Mouse (Mus musculus): Measurements from ENCODE around the gene Sin3b. TPM values are rescaled to one million over a fixed set of nuclear protein-coding genes. Genes with fewer than 3 reads are reported as not detected.

The Sin3b gene
- 219 and 256 TPM in 2 replicates for polyA plus RNA-seq (2012; rRNA removed)

DNA sequence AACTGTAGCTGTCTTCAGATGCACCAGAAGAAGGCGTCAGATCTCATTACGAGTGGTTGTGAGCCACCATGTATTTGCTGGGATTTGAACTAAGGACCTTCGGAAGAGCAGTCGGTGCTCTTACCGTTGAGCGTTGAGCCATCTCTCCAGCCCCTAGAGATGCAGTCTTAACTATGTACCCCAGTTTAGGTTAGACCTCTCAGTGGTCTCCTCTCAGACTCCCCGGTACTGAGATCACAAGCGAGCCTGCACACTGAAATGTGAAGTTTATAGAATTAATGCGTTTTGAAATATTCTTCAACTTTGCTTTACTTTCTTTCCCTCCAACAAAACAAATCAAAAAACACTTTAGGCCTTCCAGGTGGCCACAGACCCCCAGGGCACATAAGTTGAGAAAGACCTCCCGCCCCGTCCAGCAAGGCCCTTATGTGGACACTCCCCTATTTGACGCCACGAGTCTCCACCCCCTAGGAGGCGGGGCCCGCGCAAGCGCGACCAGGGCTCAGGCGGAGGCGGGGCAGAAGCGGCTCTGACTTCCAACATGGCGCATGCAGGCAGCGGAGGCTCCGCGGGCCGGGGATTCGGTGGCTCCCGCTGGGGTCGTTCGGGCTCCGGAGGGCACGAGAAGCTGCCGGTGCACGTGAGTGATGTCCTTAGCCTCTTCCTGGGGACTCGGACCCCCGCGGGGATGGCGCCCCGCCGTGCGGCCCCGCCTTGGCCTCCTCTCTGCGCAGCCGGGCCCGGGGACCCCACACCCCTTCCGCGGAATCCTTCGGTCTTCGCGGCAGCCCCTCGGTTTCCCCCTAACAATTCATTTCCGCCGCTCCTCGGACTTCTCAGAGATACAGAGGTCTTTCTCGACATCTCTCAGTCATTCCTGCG, at the start of gene Sin3b:
TSS of gene Sin3b (plus strand) at position 517 of the 882 bp plus-strand sequence.

DNA sequence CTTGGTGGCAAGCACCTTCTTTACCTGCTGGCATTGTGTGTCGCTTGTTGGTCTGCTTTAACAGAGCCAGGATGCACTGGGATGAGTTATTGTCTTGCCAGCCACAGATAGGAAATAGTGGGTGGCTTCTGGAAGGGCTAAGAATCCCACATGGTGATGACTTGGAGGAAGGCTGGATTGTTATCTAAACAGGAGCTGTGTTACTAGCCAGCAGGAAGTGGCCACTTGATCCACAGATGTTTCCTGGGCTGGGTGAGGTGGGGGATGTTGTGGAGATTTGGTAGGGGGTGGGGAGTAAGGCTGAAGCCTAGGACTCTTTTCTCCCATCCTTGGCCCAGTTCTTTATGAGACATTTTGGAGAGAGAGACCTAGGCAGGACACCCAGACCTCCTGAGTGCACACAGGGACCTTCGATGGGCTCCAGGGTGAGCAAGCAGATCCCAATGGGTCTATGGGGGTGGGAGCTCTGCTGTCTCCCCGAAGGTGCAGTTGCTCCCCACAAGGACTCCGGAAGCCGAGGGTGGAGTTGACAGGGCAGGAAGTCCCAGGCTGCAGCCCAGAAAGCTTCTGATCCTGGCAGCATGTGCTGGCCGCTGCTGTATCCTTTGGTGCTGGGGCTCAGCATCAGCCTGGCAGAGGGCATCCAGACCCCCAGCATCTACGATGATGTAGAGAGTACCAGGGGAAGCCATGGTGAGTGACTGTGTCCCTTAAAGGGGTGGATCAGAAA, 38.4 kb downstream of the Sin3b start, which contains the start of gene F2rl3:
TSS of gene F2rl3 (plus strand) at position 559 of the 730 bp plus-strand sequence.

Other genes with a start within 250 kb of the Sin3b start
- gene Cherp, start 248.1 kb upstream of the Sin3b start, polyA plus RNA-seq (2012; rRNA removed): 59.9 and 80.5 TPM in 2 replicates
- gene Slc35e1, start 230.7 kb upstream of the Sin3b start, polyA plus RNA-seq (2012; rRNA removed): 88.6 and 92.3 TPM in 2 replicates
- 31.9 and 33.3 TPM in 2 replicates for gene Med26, start 175.0 kb upstream of the Sin3b start, polyA plus RNA-seq (2012; rRNA removed)
- 39.8 and 43.6 TPM in 2 replicates for gene Smim7, start 152.2 kb upstream of the Sin3b start, polyA plus RNA-seq (2012; rRNA removed)
- gene Tmem38a, start 151.2 kb upstream of the Sin3b start, polyA plus RNA-seq (2012; rRNA removed): 53.7 and 58.2 TPM in 2 replicates
- gene Nwd1, start 76.6 kb upstream of the Sin3b start, polyA plus RNA-seq (2012; rRNA removed): 2.1 and 2.4 TPM in 2 replicates
- gene F2rl3, start 38.6 kb downstream of the Sin3b start, polyA plus RNA-seq (2012; rRNA removed): 8.2 and 9.4 TPM in 2 replicates

Data from ovary, adult 2 months (tissue).